Mouse (Mus musculus) erythroblast, embryonic 14.5 days (primary cell): ENCODE results near the gene Insm2.

Experiments used
- GATA1 ChIP-seq: IDR thresholded peaks from 2 replicates; pipeline ENCODE4 v1.6.1; 2012; ENCODE audit warnings: low read length, inconsistent platforms, mixed read lengths
- TAL1 ChIP-seq: IDR thresholded peaks from 3 replicates; pipeline ENCODE4 v1.6.1; 2012; ENCODE audit warnings: low read length, inconsistent platforms, mixed read lengths

DNA sequence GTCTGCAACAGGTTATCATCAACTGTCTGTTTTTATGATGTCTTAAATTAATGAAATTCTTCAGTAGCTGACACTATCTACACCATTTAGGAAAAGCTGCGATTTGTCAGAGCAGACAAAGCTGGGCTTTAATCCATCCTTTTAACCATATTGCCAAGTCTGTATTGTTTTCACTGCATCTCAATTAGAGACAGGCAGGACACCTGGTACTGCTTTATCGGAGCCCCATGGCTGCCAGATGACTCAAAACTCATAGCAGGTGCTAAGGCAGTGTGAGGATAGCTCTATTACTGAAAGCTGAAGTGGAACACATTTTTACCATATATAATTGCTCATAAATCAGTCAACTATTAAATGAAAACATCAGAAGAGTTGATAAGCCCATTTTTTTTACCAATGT lies 21.1 kb downstream of the Insm2 start:
- TF ChIP-seq GATA1, result no peak
- TF ChIP-seq TAL1, result no peak
